Comparison of ENCODE assay signal across 9 mouse cellular contexts in the genomic region with DNA sequence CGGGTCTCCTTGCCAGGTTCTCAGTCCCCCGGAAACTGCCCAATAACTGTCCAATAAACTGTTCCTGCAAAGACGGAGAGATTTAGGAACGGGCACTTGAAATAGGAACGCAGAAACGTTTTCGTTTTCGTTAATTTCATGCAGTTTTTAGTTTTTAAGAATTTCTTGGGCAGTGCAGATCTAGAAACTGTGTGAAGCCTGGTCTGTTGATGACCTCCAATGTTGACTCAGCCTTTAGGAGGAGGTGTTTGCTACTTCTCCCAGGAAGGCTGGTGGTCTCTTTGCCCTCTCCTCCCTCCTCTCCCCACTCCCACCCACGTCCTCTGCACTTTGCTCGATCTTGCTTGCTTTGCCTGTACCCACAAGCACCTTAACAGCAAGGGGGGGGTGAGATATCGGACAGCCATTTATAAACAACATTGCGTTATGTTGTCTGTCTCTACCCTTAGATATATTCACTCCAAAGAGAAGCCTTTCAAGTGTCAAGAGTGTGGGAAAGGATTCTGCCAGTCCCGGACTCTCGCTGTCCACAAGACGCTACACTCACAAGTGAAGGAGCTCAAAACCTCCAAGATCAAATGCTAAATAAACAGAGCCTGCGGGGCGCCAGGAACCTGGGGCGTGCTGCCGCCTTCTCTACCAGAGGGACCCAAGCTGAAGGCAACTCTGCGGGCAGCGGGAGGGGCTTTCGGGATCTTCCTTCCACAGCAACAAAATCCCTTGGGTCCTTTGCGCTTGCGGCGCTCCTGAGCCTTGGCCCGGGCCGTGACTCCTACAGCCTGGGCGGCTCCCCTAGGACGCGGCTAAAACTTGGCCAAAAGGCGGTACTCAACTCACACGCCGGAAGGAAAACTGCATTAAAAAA. TPM values are rescaled to one million over a fixed set of nuclear protein-coding genes. Genes with fewer than 3 reads are reported as not detected.
DNase-seq lines count a peak whose midpoint lies in the region; ATAC-seq and TF ChIP-seq lines count a peak whose summit lies in the region.
"Had no signal": no experiment of that assay in that cellular context is flagged by ENCODE, and none has a peak within 500 bp of the region (broad histone marks: within the 10 kb centered on the region; RNA-seq: fewer than 3 reads in every experiment).

No protein-coding gene starts in this region.

- TF ChIP-seq CTCF in midbrain, postnatal 0 days (IDR thresholded peaks at IDR 0.05) = no peak

- no peak overlapping the region for H3K4me2 ChIP-seq in midbrain, postnatal 0 days (ENCODE audit: low read depth, low read length, poor library complexity, severe bottlenecking)
- H3K4me2 ChIP-seq in intestine, embryonic 16.5 days (ENCODE audit: low read depth, low read length) = peak overlapping the region; percentile 24; the same call in 1 of the 2 replicates
- peak overlapping the region; percentile 67 for H3K4me2 ChIP-seq in stomach, embryonic 15.5 days

- peaks cover 96% of the 10 kb centered on the region for H3K27me3 ChIP-seq in midbrain, embryonic 10.5 days (ENCODE audit: low read depth, poor library complexity, severe bottlenecking)
- H3K27me3 ChIP-seq in midbrain, postnatal 0 days (ENCODE audit: insufficient read depth, low read length) = peaks cover 78% of the 10 kb centered on the region
- H3K27me3 ChIP-seq in intestine, embryonic 16.5 days (replicated peaks; ENCODE audit: control insufficient read depth, insufficient read depth, low read length) = peaks cover 59% of the 10 kb centered on the region
- H3K27me3 ChIP-seq in stomach, embryonic 15.5 days (replicated peaks) = peaks cover 47% of the 10 kb centered on the region

- no peaks in the 10 kb centered on the region for H3K9me3 ChIP-seq in midbrain, embryonic 10.5 days (replicated peaks)
- no peaks in the 10 kb centered on the region for H3K9me3 ChIP-seq in midbrain, postnatal 0 days (ENCODE audit: low read length)
- H3K9me3 ChIP-seq in intestine, embryonic 16.5 days (ENCODE audit: control insufficient read depth, low read length) = no peaks in the 10 kb centered on the region
- no peaks in the 10 kb centered on the region for H3K9me3 ChIP-seq in stomach, embryonic 15.5 days

- no peak overlapping the region for H3K27ac ChIP-seq in midbrain, embryonic 10.5 days (replicated peaks)
- H3K27ac ChIP-seq in midbrain, postnatal 0 days (ENCODE audit: low read depth, low read length) = no peak overlapping the region
- no peak overlapping the region for H3K27ac ChIP-seq in intestine, embryonic 16.5 days (ENCODE audit: low read length)
- H3K27ac ChIP-seq in stomach, embryonic 15.5 days = no peak overlapping the region

- H3K4me3 ChIP-seq in midbrain, embryonic 10.5 days = peak overlapping the region; percentile 32; the same call in 1 of the 2 replicates
- no peak overlapping the region for H3K4me3 ChIP-seq in midbrain, postnatal 0 days (ENCODE audit: low read depth, low read length)
- no peak overlapping the region for H3K4me3 ChIP-seq in intestine, embryonic 16.5 days (ENCODE audit: low read length)
- peak overlapping the region; percentile 23; the same call in 1 of the 2 replicates for H3K4me3 ChIP-seq in stomach, embryonic 15.5 days (replicated peaks)

- H3K9ac ChIP-seq in midbrain, postnatal 0 days (replicated peaks; ENCODE audit: low read length, poor library complexity, severe bottlenecking) = no peak overlapping the region
- H3K9ac ChIP-seq in intestine, embryonic 16.5 days (ENCODE audit: low read depth, low read length) = no peak overlapping the region
- no peak overlapping the region for H3K9ac ChIP-seq in stomach, embryonic 15.5 days

- under 1% methylated on average over 32 of the region's 33 CpGs for WGBS in midbrain, embryonic 10.5 days
- under 1% methylated on average over 32 of the region's 33 CpGs for WGBS in midbrain, postnatal 0 days
- WGBS in intestine, embryonic 16.5 days = 10% methylated on average over 33 of the region's 33 CpGs
- 16% methylated on average over 33 of the region's 33 CpGs for WGBS in stomach, embryonic 15.5 days

- H3K36me3 ChIP-seq in midbrain, embryonic 10.5 days = no peaks in the 10 kb centered on the region
- no peaks in the 10 kb centered on the region for H3K36me3 ChIP-seq in midbrain, postnatal 0 days (ENCODE audit: insufficient read depth, low read length)
- H3K36me3 ChIP-seq in intestine, embryonic 16.5 days (ENCODE audit: control insufficient read depth, insufficient read depth, low read length) = no peaks in the 10 kb centered on the region
- no peaks in the 10 kb centered on the region for H3K36me3 ChIP-seq in stomach, embryonic 15.5 days

- peak; percentile 23 to 24 for DNase-seq in adrenal gland, postnatal 36 days
- DNase-seq in adrenal gland, adult 18-20 months (ENCODE audit: low spot score in 2 of 2) = no peak
- DNase-seq in midbrain, embryonic 10.5 days (ENCODE audit: low spot score) = peak; percentile 59
- no peak for DNase-seq in midbrain, postnatal 0 days (ENCODE audit: low spot score)
- no peak for DNase-seq in layer of hippocampus, postnatal 25 days (ENCODE audit: extremely low spot score in 1 of 2, low spot score in 1 of 2)
- no peak for DNase-seq in cerebellum, postnatal 36 days
- DNase-seq: left cerebral cortex, postnatal 4 days had no signal

- ATAC-seq in midbrain, postnatal 0 days (ENCODE audit: low FRiP score) = no peak
- no peak for ATAC-seq in intestine, embryonic 16.5 days
- no peak for ATAC-seq in stomach, embryonic 15.5 days (ENCODE audit: insufficient read depth, low FRiP score, low read depth)

- H3K4me1 ChIP-seq in midbrain, embryonic 10.5 days = peaks cover 32% of the 10 kb centered on the region
- H3K4me1 ChIP-seq in midbrain, postnatal 0 days (ENCODE audit: insufficient read depth, low read length) = no peaks in the 10 kb centered on the region; the same call in 1 of the 2 replicates
- H3K4me1 ChIP-seq in intestine, embryonic 16.5 days (ENCODE audit: control insufficient read depth, insufficient read depth, low read length) = peaks cover 10% of the 10 kb centered on the region
- peaks cover 10% of the 10 kb centered on the region for H3K4me1 ChIP-seq in stomach, embryonic 15.5 days

RNA-seq across cellular contexts. Expression of a gene that starts 10.4 kb away (rescaled TPM):
- 1 to 10 TPM; 2.3 to 3.7 TPM for total RNA-seq in adrenal gland, postnatal 36 days (2021)
- total RNA-seq in adrenal gland, adult 18-20 months (2021) = 1 to 10 TPM; 2.5 to 4.4 TPM
- 5.4 and 13.1 TPM in 2 replicates for polyA plus RNA-seq in midbrain, embryonic 10.5 days (2016; fragmentation: Nextera tagmentation; extraction: Ambion mirVana)
- total RNA-seq in midbrain, postnatal 0 days (2014; rRNA removed) = 17.0 and 21.2 TPM in 2 replicates
- polyA plus RNA-seq in midbrain, postnatal 0 days (2015; fragmentation: Nextera tagmentation; extraction: Ambion mirVana) = 7.7 and 8.1 TPM in 2 replicates
- 23.4 and 26.3 TPM in 2 replicates for polyA plus RNA-seq in intestine, embryonic 16.5 days (2015; fragmentation: Nextera tagmentation; extraction: Ambion mirVana)
- 45.5 and 47.2 TPM in 2 replicates for polyA plus RNA-seq in stomach, embryonic 15.5 days (2015; fragmentation: Nextera tagmentation; extraction: Ambion mirVana)
- total RNA-seq in layer of hippocampus, postnatal 25 days (2021) = 1 to 10 TPM; 3.0 to 4.4 TPM

Comparison
In these comparisons a context has a peak if more than half of its experiments do, and no peak if none do; other contexts are left out.
1. DNase-seq: peak in adrenal gland, postnatal 36 days (2 of 2) and midbrain, embryonic 10.5 days (single experiment); none in adrenal gland, adult 18-20 months (0 of 2), midbrain, postnatal 0 days (single experiment), layer of hippocampus, postnatal 25 days (0 of 2) and cerebellum, postnatal 36 days (0 of 2).
2. H3K4me3 ChIP-seq: peak in midbrain, embryonic 10.5 days (single experiment) and stomach, embryonic 15.5 days (single experiment); none in midbrain, postnatal 0 days (single experiment) and intestine, embryonic 16.5 days (single experiment).